Mouse (Mus musculus): ENCODE measurements at regions not wholly inside any gene's neighbourhood (a gene's known extent, or its start where the extent isn't known, plus 50 kb on each side); places are given as distances from the start of the nearest gene placed in this dataset.

DNA sequence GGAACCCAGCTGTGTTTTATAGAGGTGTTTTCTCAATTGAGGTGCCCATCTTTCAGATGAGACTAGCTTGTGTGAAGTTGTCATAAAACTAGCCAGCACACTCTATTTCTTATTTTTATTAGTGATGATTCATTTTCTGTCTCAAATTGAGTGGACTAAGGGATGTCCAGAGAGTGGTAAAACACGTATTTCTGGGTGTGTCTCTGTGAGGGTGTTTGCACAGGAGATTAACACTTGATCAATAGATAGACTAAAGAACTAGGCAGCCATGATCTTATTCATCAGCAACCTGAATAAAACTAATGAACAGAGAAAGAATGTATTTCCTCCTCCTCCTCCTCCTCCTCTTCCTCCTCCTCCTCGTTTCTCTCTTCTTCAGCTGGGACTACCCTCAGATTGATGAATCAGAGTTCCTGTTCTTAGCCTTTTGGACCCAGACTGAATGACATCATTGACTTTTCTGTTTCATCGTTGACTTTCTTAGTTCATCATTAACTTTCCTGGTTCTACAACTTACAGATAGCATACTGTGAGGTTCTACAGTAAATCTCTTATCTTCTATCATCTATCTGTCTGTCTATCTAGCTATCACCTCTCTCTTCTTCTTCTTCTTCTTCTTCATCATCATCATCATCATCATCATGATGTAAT is 70.0 kb upstream of the Raph1 start:
- ATAC-seq (no peak), DNase-seq (ENCODE audit: low spot score) (no peak)
- TF ChIP-seq CTCF (IDR thresholded peaks at IDR 0.05; ENCODE audit: low read depth), result no peak
- no peaks in the 10 kb centered on the region for H3K4me1 ChIP-seq (ENCODE audit: insufficient read depth, low read length)
- WGBS, result 76% methylated on average over 3 of the region's 3 CpGs
- no peak overlapping the region for H3K4me2 ChIP-seq (ENCODE audit: low read depth, low read length)
- H3K4me3 ChIP-seq (ENCODE audit: low read length), result no peak overlapping the region
- no peak overlapping the region for H3K9ac ChIP-seq (replicated peaks; ENCODE audit: low read length)
- no peaks in the 10 kb centered on the region for H3K9me3 ChIP-seq (ENCODE audit: low read length)
- no peak overlapping the region for H3K27ac ChIP-seq
- H3K36me3 ChIP-seq (ENCODE audit: insufficient read depth, low read length), result no peaks in the 10 kb centered on the region
- no peaks in the 10 kb centered on the region for H3K27me3 ChIP-seq (ENCODE audit: insufficient read depth, low read length)

DNA sequence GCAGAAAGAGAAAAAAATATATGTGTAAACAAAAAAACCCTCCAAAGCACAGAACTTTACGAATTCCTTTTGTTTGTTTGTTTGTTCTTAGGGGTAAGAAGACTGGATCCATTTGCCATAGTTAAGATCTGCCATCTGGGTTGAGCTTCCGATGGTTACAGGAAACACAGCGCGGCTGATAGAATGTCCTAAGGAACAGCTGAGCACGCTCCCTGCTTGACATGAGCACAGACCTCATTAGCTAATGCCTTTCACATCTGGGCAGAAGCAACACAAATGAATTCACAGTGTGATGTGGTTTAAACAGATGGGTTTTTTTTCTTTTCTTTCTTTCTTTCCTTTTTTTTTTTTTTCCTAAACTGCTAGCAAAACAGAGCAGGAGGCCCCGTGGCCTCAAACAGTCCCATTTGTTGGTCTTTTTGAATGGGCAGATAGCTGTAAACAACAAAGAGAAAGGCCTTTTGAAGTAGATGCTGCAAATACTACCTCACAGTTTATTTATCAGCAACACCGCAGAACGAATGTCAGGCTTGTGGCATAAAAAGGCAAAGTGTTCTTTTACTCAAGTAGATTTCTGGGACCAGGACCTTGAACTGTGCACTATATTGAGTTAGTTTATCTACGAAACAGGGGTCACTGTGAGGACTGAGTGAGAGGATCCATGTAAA is 61.0 kb upstream of the Raph1 start:
- no peaks in the 10 kb centered on the region for H3K27me3 ChIP-seq (ENCODE audit: insufficient read depth, low read length)
- DNase-seq (ENCODE audit: low spot score), result peak; percentile 40
- no peaks in the 10 kb centered on the region; the same call in 1 of the 2 replicates for H3K4me1 ChIP-seq (ENCODE audit: insufficient read depth, low read length)
- no peak overlapping the region for H3K4me2 ChIP-seq (ENCODE audit: low read depth, low read length)
- no peak for TF ChIP-seq CTCF (IDR thresholded peaks at IDR 0.05; ENCODE audit: low read depth)
- no peaks in the 10 kb centered on the region for H3K36me3 ChIP-seq (ENCODE audit: insufficient read depth, low read length)
- H3K9me3 ChIP-seq (ENCODE audit: low read length), result no peaks in the 10 kb centered on the region
- no peak for ATAC-seq
- no peak overlapping the region for H3K4me3 ChIP-seq (ENCODE audit: low read length)
- no peak overlapping the region; the same call in 1 of the 2 replicates for H3K27ac ChIP-seq
- 43% methylated on average over 9 of the region's 9 CpGs for WGBS
- no peak overlapping the region for H3K9ac ChIP-seq (replicated peaks; ENCODE audit: low read length)

DNA sequence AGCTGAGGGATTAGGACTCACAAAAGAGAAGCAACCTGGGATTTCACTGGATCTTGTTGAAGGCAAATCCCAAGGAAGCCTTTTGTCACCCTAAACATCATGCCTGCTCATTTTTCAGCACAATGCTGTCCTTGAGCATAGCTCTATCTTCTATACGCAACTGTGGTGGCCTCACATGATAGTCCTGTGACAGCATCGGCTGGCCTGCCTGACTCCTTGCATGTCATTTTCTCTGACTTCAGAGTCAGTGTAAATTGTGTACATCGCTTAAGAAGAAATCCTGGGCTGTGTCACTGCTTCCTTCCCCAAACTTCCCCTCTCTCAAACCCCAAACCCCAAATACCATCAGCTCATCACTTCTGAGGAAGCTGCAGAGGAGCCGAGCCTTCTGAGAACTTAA is 60.5 kb upstream of the Raph1 start:
- Histone ChIP-seq H3K36me3 (ENCODE audit: insufficient read depth, low read length) (no peaks in the 10 kb centered on the region), H3K27ac (no peak overlapping the region; the same call in 1 of the 2 replicates), H3K4me1 (ENCODE audit: insufficient read depth, low read length) (no peaks in the 10 kb centered on the region; the same call in 1 of the 2 replicates), H3K9ac (replicated peaks; ENCODE audit: low read length) (no peak overlapping the region), H3K4me3 (ENCODE audit: low read length) (no peak overlapping the region), H3K9me3 (ENCODE audit: low read length) (no peaks in the 10 kb centered on the region), H3K27me3 (ENCODE audit: insufficient read depth, low read length) (no peaks in the 10 kb centered on the region), H3K4me2 (ENCODE audit: low read depth, low read length) (no peak overlapping the region)
- WGBS, result 50% methylated on average over 4 of the region's 4 CpGs
- ATAC-seq, result no peak
- TF ChIP-seq CTCF (IDR thresholded peaks at IDR 0.05; ENCODE audit: low read depth), result no peak
- DNase-seq (ENCODE audit: low spot score), result no peak

DNA sequence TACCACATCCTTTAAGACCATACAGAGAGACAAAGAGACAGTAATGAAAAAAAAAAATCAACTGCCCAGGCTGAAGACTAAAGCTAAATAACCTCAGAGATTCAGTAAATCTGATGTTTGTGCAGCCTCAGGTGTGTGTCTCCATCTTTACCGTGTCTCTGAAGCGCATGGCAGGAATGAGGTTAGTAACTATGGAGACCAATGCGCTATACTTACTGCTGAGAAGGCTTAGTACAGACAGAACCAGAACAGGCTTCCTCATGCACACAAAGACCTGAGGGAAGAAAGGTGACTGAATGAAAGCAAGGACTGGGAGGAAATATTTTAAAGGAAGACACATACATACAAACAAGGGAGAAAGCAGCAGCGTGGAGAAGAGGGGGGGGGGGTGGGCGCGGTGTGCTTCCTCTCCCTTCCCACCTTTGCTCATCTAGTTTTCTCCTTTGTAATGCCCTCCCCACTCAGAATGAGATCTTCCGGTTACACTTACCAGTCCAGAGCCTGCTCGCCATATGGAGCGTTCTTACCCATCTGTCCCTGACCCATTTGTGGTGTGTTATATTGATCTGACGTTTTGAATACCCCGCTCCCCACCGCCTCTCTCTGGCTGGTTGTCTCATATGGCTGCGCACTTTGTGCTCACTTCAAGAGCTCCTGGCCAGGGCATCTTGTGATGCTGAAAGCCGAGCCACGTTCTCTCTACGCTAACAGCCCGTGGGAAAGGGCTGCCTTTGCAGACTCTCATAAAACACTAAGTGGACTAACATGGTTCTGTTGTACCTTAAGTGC is 59.0 kb upstream of the Raph1 start:
- Histone ChIP-seq H3K4me1 (ENCODE audit: insufficient read depth, low read length) (no peaks in the 10 kb centered on the region; the same call in 1 of the 2 replicates), H3K9ac (replicated peaks; ENCODE audit: low read length) (no peak overlapping the region), H3K9me3 (ENCODE audit: low read length) (no peaks in the 10 kb centered on the region), H3K27ac (peak overlapping the region; percentile 42; the same call in 1 of the 2 replicates), H3K4me2 (ENCODE audit: low read depth, low read length) (no peak overlapping the region), H3K36me3 (ENCODE audit: insufficient read depth, low read length) (no peaks in the 10 kb centered on the region), H3K4me3 (ENCODE audit: low read length) (no peak overlapping the region), H3K27me3 (ENCODE audit: insufficient read depth, low read length) (no peaks in the 10 kb centered on the region)
- no peak for TF ChIP-seq CTCF (IDR thresholded peaks at IDR 0.05; ENCODE audit: low read depth)
- DNase-seq (ENCODE audit: low spot score), result peak; percentile 61
- WGBS, result 71% methylated on average over 17 of the region's 17 CpGs
- ATAC-seq, result peak; percentile 86

DNA sequence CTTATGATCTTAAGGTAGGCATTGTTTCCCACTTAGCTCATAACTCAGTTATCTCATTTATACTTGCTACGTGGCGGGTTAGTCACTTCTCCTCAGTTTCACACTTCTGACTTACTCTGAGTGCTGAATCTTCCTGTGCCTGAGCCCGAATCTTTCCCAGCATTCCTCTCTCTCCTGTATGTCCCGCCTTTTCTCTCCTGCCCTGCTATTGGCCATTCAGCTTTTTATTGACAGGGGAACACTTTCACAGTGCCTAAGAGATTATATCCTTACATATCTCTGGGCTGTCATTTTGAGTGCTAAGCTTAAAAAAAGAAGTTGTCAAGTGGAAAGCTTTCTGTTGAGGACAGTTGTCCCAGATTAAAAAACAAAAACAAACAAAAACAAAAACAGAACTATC is 57.3 kb upstream of the Raph1 start:
- Histone ChIP-seq H3K4me1 (ENCODE audit: insufficient read depth, low read length) (no peaks in the 10 kb centered on the region; the same call in 1 of the 2 replicates), H3K36me3 (ENCODE audit: insufficient read depth, low read length) (no peaks in the 10 kb centered on the region), H3K27ac (no peak overlapping the region), H3K27me3 (ENCODE audit: insufficient read depth, low read length) (no peaks in the 10 kb centered on the region), H3K9me3 (ENCODE audit: low read length) (no peaks in the 10 kb centered on the region), H3K9ac (replicated peaks; ENCODE audit: low read length) (no peak overlapping the region), H3K4me2 (ENCODE audit: low read depth, low read length) (no peak overlapping the region), H3K4me3 (ENCODE audit: low read length) (no peak overlapping the region)
- TF ChIP-seq CTCF (IDR thresholded peaks at IDR 0.05; ENCODE audit: low read depth), result no peak
- DNase-seq (ENCODE audit: low spot score), result no peak
- WGBS, result 94% methylated on average over 4 of the region's 4 CpGs
- ATAC-seq, result no peak

DNA sequence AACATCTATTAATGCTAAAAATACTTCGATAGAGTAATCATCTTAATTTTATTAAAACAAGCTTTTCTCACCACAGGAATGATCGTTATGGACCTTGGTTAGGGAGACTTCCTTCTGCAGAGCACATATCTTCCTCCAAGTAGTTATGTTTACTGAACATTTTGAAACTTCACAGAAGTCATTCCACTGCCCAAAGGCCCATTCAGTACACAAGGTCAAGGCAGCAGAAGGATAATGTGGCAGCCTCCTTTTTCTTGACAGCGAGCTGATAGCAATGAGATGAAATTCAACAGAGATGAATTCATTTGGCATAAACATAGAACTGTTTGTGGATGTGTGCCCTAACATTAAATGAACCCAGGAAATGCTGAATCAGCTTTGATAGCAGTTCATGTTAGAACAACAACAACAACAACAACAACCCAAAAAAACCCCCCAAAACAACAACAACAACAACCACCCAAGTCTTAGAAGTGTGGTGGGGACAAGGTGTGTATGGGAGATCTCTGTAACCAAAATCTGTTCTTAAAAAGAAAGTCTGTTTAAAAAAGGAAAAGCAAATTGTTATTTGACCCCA is 56.6 kb upstream of the Raph1 start:
- 92% methylated on average over 3 of the region's 3 CpGs for WGBS
- TF ChIP-seq CTCF (IDR thresholded peaks at IDR 0.05; ENCODE audit: low read depth), result no peak
- Histone ChIP-seq H3K4me1 (ENCODE audit: insufficient read depth, low read length) (no peaks in the 10 kb centered on the region; the same call in 1 of the 2 replicates), H3K27me3 (ENCODE audit: insufficient read depth, low read length) (no peaks in the 10 kb centered on the region), H3K27ac (no peak overlapping the region), H3K4me2 (ENCODE audit: low read depth, low read length) (no peak overlapping the region), H3K36me3 (ENCODE audit: insufficient read depth, low read length) (no peaks in the 10 kb centered on the region), H3K9ac (replicated peaks; ENCODE audit: low read length) (no peak overlapping the region), H3K4me3 (ENCODE audit: low read length) (no peak overlapping the region), H3K9me3 (ENCODE audit: low read length) (no peaks in the 10 kb centered on the region)
- ATAC-seq, result no peak
- DNase-seq (ENCODE audit: low spot score), result no peak
